Mouse (Mus musculus): ENCODE measurements around the gene Ripor3. TPM values are rescaled to one million over a fixed set of nuclear protein-coding genes. Genes with fewer than 3 reads are reported as not detected.

The Ripor3 gene
- polyA plus RNA-seq, 1 experiment from 2014 or later: 1.1 TPM

GRCm38 (mm10) chr2:167941320-167941719 is 69.1 kb downstream of the Ripor3 start:
- DNase-seq (ENCODE audit: low spot score) (no peak), ATAC-seq (no peak)
- no peaks in the 10 kb centered on the region for H3K9me3 ChIP-seq (ENCODE audit: low read length)
- H3K36me3 ChIP-seq (ENCODE audit: insufficient read depth, low read length): no peaks in the 10 kb centered on the region; the same call in 1 of the 2 replicates
- H3K27me3 ChIP-seq (replicated peaks; ENCODE audit: insufficient read depth, low read length): no peaks in the 10 kb centered on the region
- no peak for TF ChIP-seq EP300 (IDR thresholded peaks at IDR 0.05)
- TF ChIP-seq CTCF (IDR thresholded peaks at IDR 0.05): peak; percentile 14; the same call in 1 of the 2 replicates
- WGBS: 61% methylated on average over 4 of the region's 4 CpGs
- no peak overlapping the region for H3K4me3 ChIP-seq (ENCODE audit: low read depth, low read length)
- H3K9ac ChIP-seq (replicated peaks; ENCODE audit: low read depth): no peak overlapping the region
- 0 out of 2 replicates have a peak overlapping the region, but pooled peaks have one; percentile 11 for H3K4me2 ChIP-seq (replicated peaks; ENCODE audit: low read depth, low read length)
- H3K4me1 ChIP-seq (ENCODE audit: insufficient read depth, low read depth, low read length): peaks cover 64% of the 10 kb centered on the region
- peak overlapping the region; percentile 92; the same call in 1 of the 2 replicates for H3K27ac ChIP-seq (ENCODE audit: low read length)

DNA sequence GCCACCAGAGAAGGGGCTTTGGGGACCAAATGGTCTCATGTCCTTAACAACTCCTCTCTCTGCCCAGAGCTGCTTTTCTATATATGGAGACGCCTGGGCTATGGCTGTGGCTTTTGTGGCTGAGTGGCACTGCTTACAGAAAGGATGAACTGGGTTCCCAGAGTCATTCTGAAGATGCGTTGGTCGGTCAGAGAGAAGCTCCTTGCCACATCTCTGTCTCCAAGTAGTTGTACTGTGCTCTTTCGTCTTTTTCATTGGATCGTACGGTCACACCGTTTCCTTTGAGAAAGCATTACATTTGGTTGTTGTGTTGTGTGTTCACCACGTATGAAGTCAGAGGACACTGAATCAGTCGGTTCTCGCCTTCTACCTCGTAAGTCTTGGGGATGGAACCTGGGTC is 69.8 kb downstream of the Ripor3 start:
- H3K27ac ChIP-seq (ENCODE audit: low read length): no peak overlapping the region
- H3K4me3 ChIP-seq (ENCODE audit: low read depth, low read length): no peak overlapping the region
- H3K36me3 ChIP-seq (ENCODE audit: insufficient read depth, low read length): peaks cover 3% of the 10 kb centered on the region; the same call in 1 of the 2 replicates
- H3K9me3 ChIP-seq (ENCODE audit: low read length): no peaks in the 10 kb centered on the region
- TF ChIP-seq EP300 (IDR thresholded peaks at IDR 0.05) (no peak), CTCF (IDR thresholded peaks at IDR 0.05) (no peak)
- H3K4me1 ChIP-seq (ENCODE audit: insufficient read depth, low read depth, low read length): peaks cover 64% of the 10 kb centered on the region
- DNase-seq (ENCODE audit: low spot score) (no peak), ATAC-seq (no peak)
- WGBS: 90% methylated on average over 11 of the region's 11 CpGs
- H3K27me3 ChIP-seq (replicated peaks; ENCODE audit: insufficient read depth, low read length): no peaks in the 10 kb centered on the region
- no peak overlapping the region for H3K4me2 ChIP-seq (replicated peaks; ENCODE audit: low read depth, low read length)
- no peak overlapping the region for H3K9ac ChIP-seq (replicated peaks; ENCODE audit: low read depth)

DNA sequence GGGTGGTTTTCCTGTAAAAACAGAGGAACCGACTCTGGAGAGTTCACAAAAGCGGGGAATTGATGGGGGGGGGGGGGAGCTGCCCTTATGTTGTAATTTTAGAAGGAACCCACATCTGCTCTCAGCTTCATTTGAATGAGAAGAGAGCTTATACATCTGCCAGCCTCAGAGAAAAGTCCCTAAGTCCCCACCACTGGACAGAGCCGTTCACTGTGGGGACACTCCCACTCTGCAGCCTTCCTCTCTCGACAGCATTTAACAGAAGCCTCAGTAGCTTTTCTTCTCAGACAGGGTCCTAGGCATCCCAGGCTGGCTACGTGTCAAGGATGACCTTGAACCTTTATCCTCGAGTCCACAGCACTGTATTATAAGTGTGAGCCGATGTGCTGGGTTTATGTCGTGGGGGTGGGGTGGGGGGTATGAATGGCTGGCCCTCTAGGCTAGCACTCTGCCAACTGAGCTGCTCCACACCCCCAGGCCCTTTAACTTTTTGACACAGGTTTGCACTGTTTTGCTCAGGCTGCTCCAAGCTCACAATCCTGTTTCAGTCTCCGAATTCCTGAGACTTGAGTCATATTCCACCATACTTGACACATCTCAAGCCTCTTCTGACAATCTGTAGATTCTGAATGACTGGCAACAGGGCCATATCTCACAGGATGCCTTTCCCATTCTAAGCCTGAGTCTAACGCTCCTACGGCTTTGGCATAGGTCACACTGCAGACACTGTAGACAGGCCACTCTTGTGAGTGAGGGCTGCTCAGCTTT is 70.6 kb downstream of the Ripor3 start:
- ATAC-seq (peak; percentile 48), DNase-seq (ENCODE audit: low spot score) (peak; percentile 68)
- Histone ChIP-seq H3K4me2 (replicated peaks; ENCODE audit: low read depth, low read length) (no peak overlapping the region), H3K9ac (replicated peaks; ENCODE audit: low read depth) (no peak overlapping the region), H3K27me3 (replicated peaks; ENCODE audit: insufficient read depth, low read length) (no peaks in the 10 kb centered on the region), H3K36me3 (ENCODE audit: insufficient read depth, low read length) (peaks cover 4% of the 10 kb centered on the region; the same call in 1 of the 2 replicates), H3K9me3 (ENCODE audit: low read length) (no peaks in the 10 kb centered on the region), H3K27ac (ENCODE audit: low read length) (peak overlapping the region; percentile 54), H3K4me1 (ENCODE audit: insufficient read depth, low read depth, low read length) (peaks cover 64% of the 10 kb centered on the region), H3K4me3 (ENCODE audit: low read depth, low read length) (no peak overlapping the region)
- WGBS: 25% methylated on average over 10 of the region's 11 CpGs
- TF ChIP-seq CTCF (IDR thresholded peaks at IDR 0.05): no peak
- TF ChIP-seq EP300 (IDR thresholded peaks at IDR 0.05): peak; percentile 34; the same call in 1 of the 2 replicates

DNA sequence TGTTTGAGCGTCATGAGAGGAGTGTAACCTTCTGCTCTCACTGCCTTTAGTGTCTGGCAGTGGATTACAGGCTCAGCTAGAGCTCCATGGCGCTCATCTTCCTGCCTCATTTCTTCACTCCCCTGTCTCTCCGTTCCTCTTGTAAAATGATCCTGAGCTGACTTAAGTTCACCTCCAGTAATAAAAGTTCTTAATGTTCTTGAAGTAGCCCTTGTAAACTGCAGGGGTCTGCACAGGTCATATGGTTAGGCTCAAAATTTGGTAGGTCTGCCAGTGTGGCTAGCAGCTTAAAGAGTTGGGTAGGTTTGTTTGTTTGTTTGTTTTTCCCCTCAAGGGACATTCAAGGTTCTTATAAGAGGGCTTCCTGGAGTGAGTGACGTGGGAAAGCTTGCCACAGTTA is 71.2 kb downstream of the Ripor3 start:
- ATAC-seq (no peak), DNase-seq (ENCODE audit: low spot score) (no peak)
- Histone ChIP-seq H3K9ac (replicated peaks; ENCODE audit: low read depth) (no peak overlapping the region), H3K4me3 (ENCODE audit: low read depth, low read length) (no peak overlapping the region), H3K27ac (ENCODE audit: low read length) (no peak overlapping the region), H3K27me3 (replicated peaks; ENCODE audit: insufficient read depth, low read length) (no peaks in the 10 kb centered on the region), H3K9me3 (ENCODE audit: low read length) (no peaks in the 10 kb centered on the region), H3K36me3 (ENCODE audit: insufficient read depth, low read length) (peaks cover 4% of the 10 kb centered on the region; the same call in 1 of the 2 replicates), H3K4me2 (replicated peaks; ENCODE audit: low read depth, low read length) (no peak overlapping the region), H3K4me1 (ENCODE audit: insufficient read depth, low read depth, low read length) (peaks cover 59% of the 10 kb centered on the region)
- TF ChIP-seq CTCF (IDR thresholded peaks at IDR 0.05) (no peak), EP300 (IDR thresholded peaks at IDR 0.05) (no peak)
- 44% methylated on average over 4 of the region's 4 CpGs for WGBS

DNA sequence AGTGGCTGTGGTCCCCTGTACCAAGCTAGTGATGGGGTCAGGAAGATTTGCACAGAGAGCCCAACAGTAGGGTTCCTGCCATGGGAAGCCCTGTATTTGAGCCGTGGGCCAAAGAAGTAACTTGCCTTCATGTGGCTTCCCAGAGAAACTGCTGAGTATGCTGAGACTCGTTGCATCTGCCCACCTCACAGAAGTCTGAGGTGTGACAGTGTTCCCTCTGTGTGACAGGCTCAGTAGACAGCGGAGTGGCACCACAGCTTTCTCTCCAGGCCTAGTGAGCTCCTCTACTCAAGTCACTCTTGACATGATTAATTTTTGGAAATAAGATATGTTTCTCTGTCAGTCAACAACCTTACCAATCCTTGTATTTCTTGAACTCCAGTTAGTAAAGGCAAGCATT is 71.6 kb downstream of the Ripor3 start:
- Histone ChIP-seq H3K4me1 (ENCODE audit: insufficient read depth, low read depth, low read length) (peaks cover 55% of the 10 kb centered on the region), H3K4me2 (replicated peaks; ENCODE audit: low read depth, low read length) (no peak overlapping the region), H3K9ac (replicated peaks; ENCODE audit: low read depth) (no peak overlapping the region), H3K27me3 (replicated peaks; ENCODE audit: insufficient read depth, low read length) (no peaks in the 10 kb centered on the region), H3K27ac (ENCODE audit: low read length) (no peak overlapping the region), H3K36me3 (ENCODE audit: insufficient read depth, low read length) (peaks cover 4% of the 10 kb centered on the region; the same call in 1 of the 2 replicates), H3K4me3 (ENCODE audit: low read depth, low read length) (no peak overlapping the region), H3K9me3 (ENCODE audit: low read length) (no peaks in the 10 kb centered on the region)
- WGBS: 76% methylated on average over 3 of the region's 3 CpGs
- ATAC-seq: no peak
- DNase-seq (ENCODE audit: low spot score): no peak
- TF ChIP-seq CTCF (IDR thresholded peaks at IDR 0.05): no peak
- no peak for TF ChIP-seq EP300 (IDR thresholded peaks at IDR 0.05)

- DNase-seq (ENCODE audit: low spot score) (no peak), ATAC-seq (no peak)
- 80% methylated on average over 3 of the region's 3 CpGs for WGBS
- peaks cover 4% of the 10 kb centered on the region; the same call in 1 of the 2 replicates for H3K36me3 ChIP-seq (ENCODE audit: insufficient read depth, low read length)
- H3K9ac ChIP-seq (replicated peaks; ENCODE audit: low read depth): no peak overlapping the region
- no peaks in the 10 kb centered on the region for H3K9me3 ChIP-seq (ENCODE audit: low read length)
- H3K4me2 ChIP-seq (replicated peaks; ENCODE audit: low read depth, low read length): no peak overlapping the region
- peaks cover 33% of the 10 kb centered on the region; the same call in 1 of the 2 replicates for H3K4me1 ChIP-seq (ENCODE audit: insufficient read depth, low read depth, low read length)
- TF ChIP-seq EP300 (IDR thresholded peaks at IDR 0.05) (no peak), CTCF (IDR thresholded peaks at IDR 0.05) (no peak)
- H3K27me3 ChIP-seq (replicated peaks; ENCODE audit: insufficient read depth, low read length): no peaks in the 10 kb centered on the region
- H3K27ac ChIP-seq (ENCODE audit: low read length): no peak overlapping the region
- H3K4me3 ChIP-seq (ENCODE audit: low read depth, low read length): no peak overlapping the region
These were observed 74.5 kb downstream of the Ripor3 start for GRCm38 (mm10) chr2:167935956-167936355.

Measured in lung, postnatal 0 days (tissue).